Mouse (Mus musculus) MEL (cell line): ENCODE results near the gene Blm. TPM values are rescaled to one million over a fixed set of nuclear protein-coding genes. Genes with fewer than 3 reads are reported as not detected.

Source experiments
- DNase-seq: peaks from one replicate; pipeline ENCODE4 v3.0.0; 2011; ENCODE audit warnings: low read depth, low spot score
- H3K27ac ChIP-seq: 2 replicates; pipeline ENCODE4 v1.5.1; 2012; ENCODE audit warnings: low read depth, mild to moderate bottlenecking, control low read depth, low read length, moderate library complexity; ENCODE audit not compliant: control insufficient read depth
- H3K27me3 ChIP-seq, 2 experiments: fragments of 150-350 bp in 1 of 2; sonication (generic) in 1 of 2; 2 replicates each; pipeline ENCODE4 v1.6.1; 2012; ENCODE audit warnings: low read length in 2 of 2, mild to moderate bottlenecking in 2 of 2, improper control_type of control experiment in 1 of 2, moderate library complexity in 1 of 2; ENCODE audit not compliant: insufficient read depth in 2 of 2, control insufficient read depth in 1 of 2
- H3K36me3 ChIP-seq, 2 experiments: 2 replicates each; pipeline ENCODE4 v1.6.1; 2012 to 2014; ENCODE audit warnings: low read length in 2 of 2, improper control_type of control experiment in 1 of 2, inconsistent platforms in 1 of 2, mild to moderate bottlenecking in 1 of 2; ENCODE audit not compliant: insufficient read depth in 2 of 2, control insufficient read depth in 1 of 2
- H3K4me1 ChIP-seq, 2 experiments: fragments of 150-350 bp in 1 of 2; sonication (generic) in 1 of 2; 2 replicates each; pipeline ENCODE4 v1.6.1; 2012; ENCODE audit warnings: low read length in 2 of 2, improper control_type of control experiment in 1 of 2, mild to moderate bottlenecking in 1 of 2; ENCODE audit not compliant: insufficient read depth in 2 of 2, control insufficient read depth in 1 of 2
- H3K4me3 ChIP-seq, 2 experiments: fragments of 150-350 bp in 1 of 2; sonication (generic) in 1 of 2; 2 replicates each; pipeline ENCODE4 v1.5.1; 2012; ENCODE audit warnings: low read depth in 2 of 2, low read length in 2 of 2, mild to moderate bottlenecking in 2 of 2, moderate library complexity in 2 of 2, control low read depth in 1 of 2, improper control_type of control experiment in 1 of 2; ENCODE audit not compliant: control insufficient read depth in 1 of 2, insufficient read depth in 1 of 2
- H3K79me2 ChIP-seq: 2 replicates; pipeline ENCODE4 v1.6.1; 2012; ENCODE audit warnings: mild to moderate bottlenecking, low read length, moderate library complexity; ENCODE audit not compliant: control insufficient read depth, poor library complexity, insufficient read depth
- H3K9ac ChIP-seq: 2 replicates; pipeline ENCODE4 v1.6.1; 2012; ENCODE audit warnings: low read depth, mild to moderate bottlenecking, control low read depth, low read length, moderate library complexity; ENCODE audit not compliant: control insufficient read depth, poor library complexity, severe bottlenecking
- H3K9me3 ChIP-seq: fragments of 150-350 bp; sonication (generic); replicated peaks from 2 replicates; pipeline ENCODE4 v1.6.1; 2012; ENCODE audit warnings: mild to moderate bottlenecking, low read length, improper control_type of control experiment, moderate library complexity; ENCODE audit not compliant: insufficient read depth
- BHLHE40 ChIP-seq: IDR thresholded peaks from 2 replicates; pipeline ENCODE4 v1.6.1; 2012; ENCODE audit warnings: low read depth, mild to moderate bottlenecking, inconsistent platforms, low read length, improper control_type of control experiment, borderline replicate concordance
- CHD1 ChIP-seq: IDR thresholded peaks from 2 replicates; pipeline ENCODE4 v1.6.1; 2012; ENCODE audit warnings: low read depth, mild to moderate bottlenecking, inconsistent platforms, low read length, improper control_type of control experiment
- CTCF ChIP-seq, 3 experiments: IDR thresholded peaks in 2 of 3; conservative IDR thresholded peaks in 1 of 3; 2 replicates each; pipeline ENCODE4 v1.5.1; 2011 to 2012; ENCODE audit warnings: low read length in 3 of 3, low read depth in 2 of 3, mild to moderate bottlenecking in 2 of 3, improper control_type of control experiment in 1 of 3, inconsistent platforms in 1 of 3, mixed read lengths in 1 of 3, moderate library complexity in 1 of 3; ENCODE audit not compliant: control insufficient read depth in 1 of 3, insufficient read depth in 1 of 3, poor library complexity in 1 of 3, severe bottlenecking in 1 of 3
- E2F4 ChIP-seq: IDR thresholded peaks from 2 replicates; pipeline ENCODE4 v1.6.1; 2011; ENCODE audit warnings: low read depth, low read length, improper control_type of control experiment, borderline replicate concordance
- ETS1 ChIP-seq: IDR thresholded peaks from 2 replicates; pipeline ENCODE4 v1.6.1; 2012; ENCODE audit warnings: low read depth, mild to moderate bottlenecking, inconsistent platforms, low read length, improper control_type of control experiment, moderate library complexity
- GABPA ChIP-seq: IDR thresholded peaks from 2 replicates; pipeline ENCODE4 v1.6.1; 2012; ENCODE audit warnings: low read depth, mild to moderate bottlenecking, inconsistent platforms, low read length, improper control_type of control experiment, moderate library complexity
- GATA1 ChIP-seq: IDR thresholded peaks from 2 replicates; pipeline ENCODE4 v1.6.1; 2011; ENCODE audit warnings: low read depth, low read length, improper control_type of control experiment
- JUND ChIP-seq: IDR thresholded peaks from 2 replicates; pipeline ENCODE4 v1.6.1; 2011; ENCODE audit warnings: low read depth, mild to moderate bottlenecking, improper control_type of control experiment, low read length
- KAT2A ChIP-seq: conservative IDR thresholded peaks from 2 replicates; pipeline ENCODE4 v1.6.1; 2012; ENCODE audit warnings: low read depth, low read length, improper control_type of control experiment, inconsistent platforms
- MAFK ChIP-seq: IDR thresholded peaks from 2 replicates; pipeline ENCODE4 v1.6.1; 2011; ENCODE audit warnings: low read depth, mild to moderate bottlenecking, low read length, improper control_type of control experiment, borderline replicate concordance
- MAX ChIP-seq: IDR thresholded peaks from 2 replicates; pipeline ENCODE4 v1.6.1; 2011; ENCODE audit warnings: low read length, improper control_type of control experiment
- MAZ ChIP-seq: IDR thresholded peaks from 2 replicates; pipeline ENCODE4 v1.6.1; 2012; ENCODE audit warnings: low read depth, mild to moderate bottlenecking, inconsistent platforms, low read length, improper control_type of control experiment
- MEF2A ChIP-seq: IDR thresholded peaks from 2 replicates; pipeline ENCODE4 v1.6.1; 2014; ENCODE audit warnings: low read depth, mild to moderate bottlenecking, inconsistent platforms, low read length, improper control_type of control experiment; ENCODE audit not compliant: poor library complexity, insufficient replicate concordance, severe bottlenecking; ENCODE audit errors: extremely low read depth
- MXI1 ChIP-seq: IDR thresholded peaks from 2 replicates; pipeline ENCODE4 v1.6.1; 2011; ENCODE audit warnings: mild to moderate bottlenecking, low read depth, low read length, improper control_type of control experiment
- MYB ChIP-seq: IDR thresholded peaks from 2 replicates; pipeline ENCODE4 v1.6.1; 2011; ENCODE audit warnings: mild to moderate bottlenecking, low read depth, low read length, improper control_type of control experiment
- MYC ChIP-seq: IDR thresholded peaks from 2 replicates; pipeline ENCODE4 v1.6.1; 2011; ENCODE audit warnings: low read depth, mild to moderate bottlenecking, low read length, improper control_type of control experiment, moderate library complexity
- NELFE ChIP-seq: IDR thresholded peaks from 2 replicates; pipeline ENCODE4 v1.6.1; 2011; ENCODE audit warnings: low read depth, low read length, improper control_type of control experiment
- NRF1 ChIP-seq: IDR thresholded peaks from 2 replicates; pipeline ENCODE4 v1.6.1; 2014; ENCODE audit warnings: low read depth, mild to moderate bottlenecking, inconsistent platforms, low read length, improper control_type of control experiment, moderate library complexity; ENCODE audit not compliant: poor library complexity, insufficient read depth, severe bottlenecking
- POLR2AphosphoS2 ChIP-seq: IDR thresholded peaks from 2 replicates; pipeline ENCODE4 v1.6.1; 2011; ENCODE audit warnings: low read length, improper control_type of control experiment
- RAD21 ChIP-seq: IDR thresholded peaks from 2 replicates; pipeline ENCODE4 v1.6.1; 2011; ENCODE audit warnings: mild to moderate bottlenecking, low read depth, low read length, improper control_type of control experiment
- RCOR1 ChIP-seq: IDR thresholded peaks from 2 replicates; pipeline ENCODE4 v1.6.1; 2012; ENCODE audit warnings: low read depth, mild to moderate bottlenecking, inconsistent platforms, low read length, improper control_type of control experiment
- SIN3A ChIP-seq: IDR thresholded peaks from 2 replicates; pipeline ENCODE4 v1.6.1; 2012; ENCODE audit warnings: low read length, improper control_type of control experiment, inconsistent platforms
- SMC3 ChIP-seq: IDR thresholded peaks from 2 replicates; pipeline ENCODE4 v1.6.1; 2011; ENCODE audit warnings: low read depth, low read length, improper control_type of control experiment
- TAL1 ChIP-seq: IDR thresholded peaks from 2 replicates; pipeline ENCODE4 v1.6.1; 2012; ENCODE audit warnings: mild to moderate bottlenecking, inconsistent platforms, low read length, moderate library complexity, mixed read lengths
- TBP ChIP-seq: IDR thresholded peaks from 2 replicates; pipeline ENCODE4 v1.8.0; 2011; ENCODE audit warnings: low read depth, low read length, improper control_type of control experiment
- TCF12 ChIP-seq: IDR thresholded peaks from 2 replicates; pipeline ENCODE4 v1.6.1; 2014; ENCODE audit warnings: low read depth, mild to moderate bottlenecking, inconsistent platforms, low read length, improper control_type of control experiment, moderate library complexity
- UBTF ChIP-seq: IDR thresholded peaks from 2 replicates; pipeline ENCODE4 v1.6.1; 2012; ENCODE audit warnings: low read depth, mild to moderate bottlenecking, inconsistent platforms, low read length, improper control_type of control experiment, moderate library complexity, borderline replicate concordance; ENCODE audit not compliant: insufficient read depth
- USF1 ChIP-seq: IDR thresholded peaks from 2 replicates; pipeline ENCODE4 v1.6.1; 2014; ENCODE audit warnings: low read depth, mild to moderate bottlenecking, inconsistent platforms, low read length, improper control_type of control experiment, moderate library complexity
- USF2 ChIP-seq, 2 experiments: IDR thresholded peaks; 2 replicates each; pipeline ENCODE4 v1.6.1; 2011 to 2012; ENCODE audit warnings: improper control_type of control experiment in 2 of 2, low read length in 2 of 2, borderline replicate concordance in 1 of 2, inconsistent platforms in 1 of 2, low read depth in 1 of 2, mild to moderate bottlenecking in 1 of 2; ENCODE audit not compliant: insufficient read depth in 1 of 2
- ZKSCAN1 ChIP-seq: IDR thresholded peaks from 2 replicates; pipeline ENCODE4 v1.6.1; 2012; ENCODE audit warnings: low read depth, mild to moderate bottlenecking, inconsistent platforms, low read length, improper control_type of control experiment, moderate library complexity
- ZNF384 ChIP-seq: IDR thresholded peaks from 2 replicates; pipeline ENCODE4 v1.6.1; 2012; ENCODE audit warnings: low read depth, mild to moderate bottlenecking, inconsistent platforms, low read length, improper control_type of control experiment
- polyA plus RNA-seq, 2 experiments: library from polyadenylated mRNA; stranded (reverse) in 1 of 2; unstranded in 1 of 2; fragments of >175 nt in 1 of 2; fragments of >200 nt in 1 of 2; gene quantifications; 2 replicates each; pipeline versions ENCODE4 v1.2.1 to v1.2.4; 2012; ENCODE audit warnings: low replicate concordance in 2 of 2, low read depth in 1 of 2; ENCODE audit not compliant: insufficient read length in 2 of 2, insufficient read depth in 1 of 2, missing spikeins in 1 of 2
- total RNA-seq: library from RNA; depleted of rRNA; stranded (reverse); fragments of 300-350 nt; gene quantifications from 2 replicates; pipeline ENCODE4 v1.2.3, GENCODE M21; 2012

The Blm gene
- total and polyA plus RNA-seq, 3 experiments, result 28.5 to 83.8 (median 52.0) TPM

- TF ChIP-seq MAFK (peak; percentile 38; the same call in 1 of the 2 replicates), GABPA (no peak; the same call in 1 of the 2 replicates), SIN3A (peak; percentile 69), RCOR1 (no peak; the same call in 1 of the 2 replicates), MAX (peak; percentile 77; the same call in 1 of the 2 replicates), USF1 (peak; percentile 55), USF2 (IDR thresholded peaks at IDR 0.05; ENCODE audit: borderline replicate concordance in 1 of 2, insufficient read depth in 1 of 2, low read depth in 1 of 2, low read length in 2 of 2) (no peak), NRF1 (no peak), CHD1 (peak; percentile 92), TAL1 (peak; percentile 69; the same call in 1 of the 2 replicates), TCF12 (peak; percentile 75), NELFE (peak; percentile 76), CTCF (IDR thresholded peaks at IDR 0.05 in 2 of 3, conservative IDR thresholded peaks at IDR 0.05 in 1 of 3; ENCODE audit: control insufficient read depth in 1 of 3, insufficient read depth in 1 of 3, low read depth in 2 of 3, low read length in 3 of 3, poor library complexity in 1 of 3, severe bottlenecking in 1 of 3) (no peak), GATA1 (peak; percentile 80), ZKSCAN1 (no peak), MYB (peak; percentile 42), TBP (peak; percentile 95), UBTF (peak; percentile 91; the same call in 1 of the 2 replicates), BHLHE40 (peak; percentile 54; the same call in 1 of the 2 replicates), MAZ (peak; percentile 59; the same call in 1 of the 2 replicates)
These were observed 90.3 kb downstream of the Blm start (continued) for GRCm38 (mm10) chr7:80444401-80445249.

GRCm38 (mm10) chr7:80443124-80443523, 91.8 kb downstream of the Blm start:
- TF ChIP-seq ETS1 (no peak), JUND (no peak), POLR2AphosphoS2 (no peak), CTCF (IDR thresholded peaks at IDR 0.05 in 2 of 3, conservative IDR thresholded peaks at IDR 0.05 in 1 of 3; ENCODE audit: control insufficient read depth in 1 of 3, insufficient read depth in 1 of 3, low read depth in 2 of 3, low read length in 3 of 3, poor library complexity in 1 of 3, severe bottlenecking in 1 of 3) (no peak), GABPA (no peak), RAD21 (no peak), KAT2A (no peak), ZNF384 (no peak), SMC3 (no peak), MYC (no peak), USF2 (IDR thresholded peaks at IDR 0.05; ENCODE audit: borderline replicate concordance in 1 of 2, insufficient read depth in 1 of 2, low read depth in 1 of 2, low read length in 2 of 2) (no peak), MAX (no peak), UBTF (no peak), E2F4 (no peak), BHLHE40 (no peak), MEF2A (no peak), TBP (no peak), MXI1 (no peak), MAFK (no peak)
- Histone ChIP-seq H3K4me3 (peak overlapping the region; percentile 64 to 76; a peak in 1 of 4 replicates), H3K27ac (no peak overlapping the region; the same call in 1 of the 2 replicates), H3K79me2 (peaks cover 8% of the 10 kb centered on the region), H3K36me3 (peaks cover 0 to 33% of the 10 kb centered on the region in 2 experiments; a peak in 2 of 4 replicates), H3K4me1 (peaks cover 21 to 52% of the 10 kb centered on the region in 2 experiments), H3K9me3 (no peaks in the 10 kb centered on the region), H3K9ac (peak overlapping the region; percentile 78), H3K27me3 (no peaks in the 10 kb centered on the region)
- DNase-seq, result no peak
